Mouse (Mus musculus): ENCODE results near the gene Qrfp. TPM values are rescaled to one million over a fixed set of nuclear protein-coding genes. Genes with fewer than 3 reads are reported as not detected.
A peak's percentile ranks its signal among the peaks of the same experiment; 100 is the strongest.

The Qrfp gene
- polyA plus RNA-seq (2014; fragmentation: Nextera tagmentation; extraction: Ambion mirVana), result 0.11 and 0.25 TPM in 2 replicates

- 0 out of 2 replicates have a peak, but pooled peaks cover 5% of the 10 kb centered on the region for H3K4me1 ChIP-seq (ENCODE audit: control insufficient read depth, insufficient read depth, low read length)
- WGBS, result 49% methylated on average over 12 of the region's 12 CpGs
- no peaks in the 10 kb centered on the region for H3K27me3 ChIP-seq (ENCODE audit: control insufficient read depth, insufficient read depth, low read length)
- no peak for ATAC-seq (ENCODE audit: insufficient number of reproducible peaks, insufficient read depth, low FRiP score, low read depth)
- no peaks in the 10 kb centered on the region for H3K9me3 ChIP-seq (ENCODE audit: control insufficient read depth, low read depth, low read length)
- no peak within 1 kb of the TSS for H3K9ac ChIP-seq (replicated peaks; ENCODE audit: low read depth, low read length)
- no peak within 1 kb of the TSS for H3K4me2 ChIP-seq (replicated peaks; ENCODE audit: low read depth, low read length)
- no peak within 1 kb of the TSS for H3K27ac ChIP-seq (ENCODE audit: low read length)
- H3K4me3 ChIP-seq (ENCODE audit: low read depth, low read length), result no peak within 1 kb of the TSS
- H3K36me3 ChIP-seq (ENCODE audit: control insufficient read depth, insufficient read depth, low read length), result 0 out of 2 replicates have a peak, but pooled peaks cover 4% of the 10 kb centered on the region
Measured at GRCm38 (mm10) chr2:31810444-31810843, at the start of gene Qrfp. Gene Qrfp (minus strand): TSS chr2:31810580.

- no peak overlapping the region for H3K4me3 ChIP-seq (ENCODE audit: low read depth, low read length)
- no peaks in the 10 kb centered on the region for H3K9me3 ChIP-seq (ENCODE audit: control insufficient read depth, low read depth, low read length)
- no peak overlapping the region for H3K27ac ChIP-seq (ENCODE audit: low read length)
- WGBS, result 30% methylated on average over 12 of the region's 12 CpGs
- H3K36me3 ChIP-seq (ENCODE audit: control insufficient read depth, insufficient read depth, low read length), result no peaks in the 10 kb centered on the region
- no peak for ATAC-seq (ENCODE audit: insufficient number of reproducible peaks, insufficient read depth, low FRiP score, low read depth)
- H3K9ac ChIP-seq (replicated peaks; ENCODE audit: low read depth, low read length), result no peak overlapping the region
- no peaks in the 10 kb centered on the region for H3K27me3 ChIP-seq (ENCODE audit: control insufficient read depth, insufficient read depth, low read length)
- H3K4me2 ChIP-seq (replicated peaks; ENCODE audit: low read depth, low read length), result no peak overlapping the region
- H3K4me1 ChIP-seq (ENCODE audit: control insufficient read depth, insufficient read depth, low read length), result peaks cover 7% of the 10 kb centered on the region; the same call in 1 of the 2 replicates
Measured at GRCm38 (mm10) chr2:31858500-31858899, 48.1 kb upstream of the Qrfp start.

- no peaks in the 10 kb centered on the region for H3K36me3 ChIP-seq (ENCODE audit: control insufficient read depth, insufficient read depth, low read length)
- H3K4me2 ChIP-seq (replicated peaks; ENCODE audit: low read depth, low read length), result no peak overlapping the region
- WGBS, result 65% methylated on average over 6 of the region's 6 CpGs
- no peak overlapping the region for H3K9ac ChIP-seq (replicated peaks; ENCODE audit: low read depth, low read length)
- H3K27me3 ChIP-seq (ENCODE audit: control insufficient read depth, insufficient read depth, low read length), result no peaks in the 10 kb centered on the region
- no peaks in the 10 kb centered on the region for H3K9me3 ChIP-seq (ENCODE audit: control insufficient read depth, low read depth, low read length)
- no peak for ATAC-seq (ENCODE audit: insufficient number of reproducible peaks, insufficient read depth, low FRiP score, low read depth)
- no peak overlapping the region for H3K27ac ChIP-seq (ENCODE audit: low read length)
- H3K4me3 ChIP-seq (ENCODE audit: low read depth, low read length), result no peak overlapping the region
- H3K4me1 ChIP-seq (ENCODE audit: control insufficient read depth, insufficient read depth, low read length), result peaks cover 7% of the 10 kb centered on the region; the same call in 1 of the 2 replicates
Measured at GRCm38 (mm10) chr2:31857180-31857579, 46.8 kb upstream of the Qrfp start.

- Histone ChIP-seq H3K27ac (ENCODE audit: low read length) (no peak overlapping the region), H3K36me3 (ENCODE audit: control insufficient read depth, insufficient read depth, low read length) (no peaks in the 10 kb centered on the region), H3K27me3 (ENCODE audit: control insufficient read depth, insufficient read depth, low read length) (no peaks in the 10 kb centered on the region), H3K4me1 (ENCODE audit: control insufficient read depth, insufficient read depth, low read length) (peaks cover 7% of the 10 kb centered on the region; the same call in 1 of the 2 replicates), H3K9ac (replicated peaks; ENCODE audit: low read depth, low read length) (no peak overlapping the region), H3K4me2 (replicated peaks; ENCODE audit: low read depth, low read length) (no peak overlapping the region), H3K9me3 (ENCODE audit: control insufficient read depth, low read depth, low read length) (no peaks in the 10 kb centered on the region), H3K4me3 (ENCODE audit: low read depth, low read length) (no peak overlapping the region)
- 85% methylated on average over 8 of the region's 8 CpGs for WGBS
- ATAC-seq (ENCODE audit: insufficient number of reproducible peaks, insufficient read depth, low FRiP score, low read depth), result no peak
Measured at GRCm38 (mm10) chr2:31855991-31856390, 45.6 kb upstream of the Qrfp start.

- Histone ChIP-seq H3K4me3 (ENCODE audit: low read depth, low read length) (no peak overlapping the region), H3K27me3 (ENCODE audit: control insufficient read depth, insufficient read depth, low read length) (peaks cover 20% of the 10 kb centered on the region), H3K27ac (ENCODE audit: low read length) (no peak overlapping the region), H3K4me2 (replicated peaks; ENCODE audit: low read depth, low read length) (no peak overlapping the region), H3K9ac (replicated peaks; ENCODE audit: low read depth, low read length) (no peak overlapping the region), H3K36me3 (ENCODE audit: control insufficient read depth, insufficient read depth, low read length) (no peaks in the 10 kb centered on the region), H3K9me3 (ENCODE audit: control insufficient read depth, low read depth, low read length) (no peaks in the 10 kb centered on the region), H3K4me1 (ENCODE audit: control insufficient read depth, insufficient read depth, low read length) (peaks cover 16% of the 10 kb centered on the region)
- 25% methylated on average over 12 of the region's 12 CpGs for WGBS
- no peak for ATAC-seq (ENCODE audit: insufficient number of reproducible peaks, insufficient read depth, low FRiP score, low read depth)
Measured at GRCm38 (mm10) chr2:31850141-31850540, 39.8 kb upstream of the Qrfp start.

- Histone ChIP-seq H3K4me1 (ENCODE audit: control insufficient read depth, insufficient read depth, low read length) (peaks cover 12% of the 10 kb centered on the region), H3K4me3 (ENCODE audit: low read depth, low read length) (no peak overlapping the region), H3K27me3 (ENCODE audit: control insufficient read depth, insufficient read depth, low read length) (peaks cover 30% of the 10 kb centered on the region), H3K9me3 (ENCODE audit: control insufficient read depth, low read depth, low read length) (no peaks in the 10 kb centered on the region), H3K9ac (replicated peaks; ENCODE audit: low read depth, low read length) (no peak overlapping the region), H3K36me3 (ENCODE audit: control insufficient read depth, insufficient read depth, low read length) (no peaks in the 10 kb centered on the region), H3K27ac (ENCODE audit: low read length) (no peak overlapping the region), H3K4me2 (replicated peaks; ENCODE audit: low read depth, low read length) (no peak overlapping the region)
- WGBS, result 18% methylated on average over 6 of the region's 6 CpGs
- ATAC-seq (ENCODE audit: insufficient number of reproducible peaks, insufficient read depth, low FRiP score, low read depth), result 0 out of 2 replicates have a peak, but pooled peaks have one; percentile 34
Measured at GRCm38 (mm10) chr2:31847908-31848307, 37.5 kb upstream of the Qrfp start.

GRCm38 (mm10) chr2:31846692-31847660 lies 36.6 kb upstream of the Qrfp start:
- WGBS, result 3% methylated on average over 35 of the region's 35 CpGs
- peaks cover 30% of the 10 kb centered on the region for H3K27me3 ChIP-seq (ENCODE audit: control insufficient read depth, insufficient read depth, low read length)

GRCm38 (mm10) chr2:31845896-31846691 lies 35.7 kb upstream of the Qrfp start, which contains the start of gene Fibcd1:
Gene Fibcd1 (minus strand): TSS chr2:31846005.
- Histone ChIP-seq H3K4me3 (ENCODE audit: low read depth, low read length) (peak within 1 kb of the TSS; percentile 52), H3K27ac (ENCODE audit: low read length) (no peak within 1 kb of the TSS), H3K27me3 (ENCODE audit: control insufficient read depth, insufficient read depth, low read length) (peaks cover 30% of the 10 kb centered on the region), H3K4me2 (replicated peaks; ENCODE audit: low read depth, low read length) (peak within 1 kb of the TSS; percentile 98), H3K9me3 (ENCODE audit: control insufficient read depth, low read depth, low read length) (no peaks in the 10 kb centered on the region), H3K36me3 (ENCODE audit: control insufficient read depth, insufficient read depth, low read length) (no peaks in the 10 kb centered on the region), H3K9ac (replicated peaks; ENCODE audit: low read depth, low read length) (peak within 1 kb of the TSS; percentile 28; the same call in 1 of the 2 replicates), H3K4me1 (ENCODE audit: control insufficient read depth, insufficient read depth, low read length) (peaks cover 12% of the 10 kb centered on the region)
- ATAC-seq (ENCODE audit: insufficient number of reproducible peaks, insufficient read depth, low FRiP score, low read depth), result no peak; the same call in 1 of the 2 replicates
- WGBS, result under 1% methylated on average over 68 of the region's 88 CpGs

More at GRCm38 (mm10) chr2:31846692-31847660, 36.6 kb upstream of the Qrfp start:
- ATAC-seq (ENCODE audit: insufficient number of reproducible peaks, insufficient read depth, low FRiP score, low read depth), result no peak
- Histone ChIP-seq H3K36me3 (ENCODE audit: control insufficient read depth, insufficient read depth, low read length) (no peaks in the 10 kb centered on the region), H3K4me1 (ENCODE audit: control insufficient read depth, insufficient read depth, low read length) (peaks cover 12% of the 10 kb centered on the region), H3K9me3 (ENCODE audit: control insufficient read depth, low read depth, low read length) (no peaks in the 10 kb centered on the region), H3K4me3 (ENCODE audit: low read depth, low read length) (peak overlapping the region; percentile 52), H3K4me2 (replicated peaks; ENCODE audit: low read depth, low read length) (peak overlapping the region; percentile 98), H3K27ac (ENCODE audit: low read length) (no peak overlapping the region), H3K9ac (replicated peaks; ENCODE audit: low read depth, low read length) (no peak overlapping the region)

All from stomach, embryonic 14.5 days (tissue).